Mouse (Mus musculus) thymus, adult 2 months (tissue): ENCODE results near the gene Fscn2.

Experiments used
- CTCF ChIP-seq: fragments of 200-500 bp; IDR thresholded peaks from 2 replicates; pipeline ENCODE4 v1.5.1; 2012; ENCODE audit warnings: mild to moderate bottlenecking, control low read depth, low read length, moderate library complexity, borderline replicate concordance; ENCODE audit not compliant: control insufficient read depth, poor library complexity, insufficient read depth; ENCODE audit errors: extremely low read depth
- POLR2A ChIP-seq: fragments of 200-500 bp; IDR thresholded peaks from 2 replicates; pipeline ENCODE4 v1.6.1; 2012; ENCODE audit warnings: mild to moderate bottlenecking, low read length, control low read depth, moderate library complexity; ENCODE audit not compliant: control insufficient read depth, poor library complexity, insufficient read depth; ENCODE audit errors: extremely low read depth

GRCm38 (mm10) chr11:120351250-120352092, 9.9 kb upstream of the Fscn2 start:
- TF ChIP-seq CTCF (no peak), POLR2A (no peak)
